Mouse (Mus musculus) CH12.LX (cell line): ENCODE data around the gene Map2k4. TPM values are rescaled to one million over a fixed set of nuclear protein-coding genes. Genes with fewer than 3 reads are reported as not detected.

Source experiments
- DNase-seq: peaks from one replicate; pipeline ENCODE4 v3.0.0-alpha.2; 2013; ENCODE audit errors: extremely low read depth
- H3K27ac ChIP-seq: 2 replicates; pipeline ENCODE4 v1.5.1; 2012; ENCODE audit warnings: low read depth, mild to moderate bottlenecking, control low read depth, moderate library complexity; ENCODE audit not compliant: insufficient read depth
- H3K27me3 ChIP-seq: replicated peaks from 2 replicates; pipeline ENCODE3; 2012; ENCODE audit warnings: inconsistent platforms
- H3K36me3 ChIP-seq, 2 experiments: replicated peaks in 1 of 2; 2 replicates each; pipeline versions ENCODE3 to v1.6.1; 2012; ENCODE audit warnings: inconsistent platforms in 1 of 2, low read length in 1 of 2, mild to moderate bottlenecking in 1 of 2, mixed read lengths in 1 of 2, moderate library complexity in 1 of 2; ENCODE audit not compliant: control insufficient read depth in 1 of 2, insufficient read depth in 1 of 2
- H3K4me1 ChIP-seq, 2 experiments: 2 replicates each; pipeline ENCODE4 v1.6.1; 2012; ENCODE audit warnings: inconsistent platforms in 1 of 2, moderate library complexity in 1 of 2; ENCODE audit not compliant: insufficient read depth in 2 of 2, control insufficient read depth in 1 of 2
- H3K4me2 ChIP-seq: 2 replicates; pipeline ENCODE4 v1.6.1; 2012; ENCODE audit warnings: low read depth, mild to moderate bottlenecking, control low read depth; ENCODE audit not compliant: poor library complexity, insufficient read depth, severe bottlenecking
- H3K4me3 ChIP-seq, 3 experiments: fragments of 150-350 bp in 1 of 3; sonication (generic) in 1 of 3; replicated peaks in 1 of 3; 2 replicates each; pipeline versions ENCODE3 to v1.5.1; 2011 to 2012; ENCODE audit warnings: low read depth in 2 of 3, low read length in 2 of 3, mild to moderate bottlenecking in 2 of 3, moderate library complexity in 2 of 3, control low read depth in 1 of 3, improper control_type of control experiment in 1 of 3, inconsistent platforms in 1 of 3, mixed read lengths in 1 of 3; ENCODE audit not compliant: poor library complexity in 1 of 3
- H3K79me2 ChIP-seq: replicated peaks from 2 replicates; pipeline ENCODE4 v1.6.1; 2012; ENCODE audit warnings: mild to moderate bottlenecking, moderate library complexity; ENCODE audit not compliant: control insufficient read depth, poor library complexity, insufficient read depth, severe bottlenecking; ENCODE audit errors: extremely low read depth
- H3K9ac ChIP-seq: 2 replicates; pipeline ENCODE4 v1.6.1; 2012; ENCODE audit warnings: low read depth, mild to moderate bottlenecking, control low read depth, moderate library complexity; ENCODE audit not compliant: insufficient read depth
- H3K9me3 ChIP-seq: replicated peaks from 2 replicates; pipeline ENCODE3; 2012; ENCODE audit warnings: low read length, inconsistent platforms, mixed read lengths
- BHLHE40 ChIP-seq: IDR thresholded peaks from 2 replicates; pipeline ENCODE4 v1.6.1; 2011; ENCODE audit warnings: mild to moderate bottlenecking, low read depth, low read length, improper control_type of control experiment
- CHD1 ChIP-seq: IDR thresholded peaks from 2 replicates; pipeline ENCODE4 v1.6.1; 2012; ENCODE audit warnings: low read depth, low read length, improper control_type of control experiment, inconsistent platforms
- CTCF ChIP-seq, 2 experiments: IDR thresholded peaks in 1 of 2; conservative IDR thresholded peaks in 1 of 2; 2 replicates each; pipeline ENCODE4 v1.5.1; 2011 to 2012; ENCODE audit warnings: low read depth in 2 of 2, low read length in 2 of 2, improper control_type of control experiment in 1 of 2, inconsistent platforms in 1 of 2, mild to moderate bottlenecking in 1 of 2, moderate library complexity in 1 of 2
- ETS1 ChIP-seq: conservative IDR thresholded peaks from 2 replicates; pipeline ENCODE4 v1.6.1; 2012; ENCODE audit warnings: low read depth, mild to moderate bottlenecking, inconsistent platforms, low read length, improper control_type of control experiment, moderate library complexity
- JUN ChIP-seq: IDR thresholded peaks from 2 replicates; pipeline ENCODE4 v1.6.1; 2011; ENCODE audit warnings: low read depth, mild to moderate bottlenecking, low read length, improper control_type of control experiment, moderate library complexity; ENCODE audit not compliant: insufficient read depth
- JUND ChIP-seq: conservative IDR thresholded peaks from 2 replicates; pipeline ENCODE4 v1.6.1; 2011; ENCODE audit warnings: low read depth, low read length, improper control_type of control experiment
- KAT2A ChIP-seq: IDR thresholded peaks from 2 replicates; pipeline ENCODE4 v1.6.1; 2012; ENCODE audit warnings: low read length, improper control_type of control experiment, inconsistent platforms; ENCODE audit not compliant: insufficient replicate concordance
- MAFK ChIP-seq: IDR thresholded peaks from 2 replicates; pipeline ENCODE4 v1.6.1; 2011; ENCODE audit warnings: low read length, improper control_type of control experiment; ENCODE audit not compliant: insufficient replicate concordance
- MAX ChIP-seq: IDR thresholded peaks from 2 replicates; pipeline ENCODE4 v1.6.1; 2011; ENCODE audit warnings: low read length, improper control_type of control experiment
- MXI1 ChIP-seq: IDR thresholded peaks from 2 replicates; pipeline ENCODE4 v1.6.1; 2011; ENCODE audit warnings: mild to moderate bottlenecking, low read depth, low read length, improper control_type of control experiment
- RAD21 ChIP-seq: IDR thresholded peaks from 2 replicates; pipeline ENCODE4 v1.6.1; 2011; ENCODE audit warnings: low read depth, mild to moderate bottlenecking, low read length, improper control_type of control experiment, moderate library complexity
- RCOR1 ChIP-seq: conservative IDR thresholded peaks from 2 replicates; pipeline ENCODE4 v1.6.1; 2012; ENCODE audit warnings: low read depth, mild to moderate bottlenecking, inconsistent platforms, low read length, improper control_type of control experiment
- TCF12 ChIP-seq: IDR thresholded peaks from 2 replicates; pipeline ENCODE4 v1.6.1; 2014; ENCODE audit warnings: low read depth, mild to moderate bottlenecking, inconsistent platforms, low read length, improper control_type of control experiment
- UBTF ChIP-seq: IDR thresholded peaks from 2 replicates; pipeline ENCODE4 v1.6.1; 2012; ENCODE audit warnings: low read depth, mild to moderate bottlenecking, inconsistent platforms, low read length, improper control_type of control experiment, moderate library complexity
- USF1 ChIP-seq: IDR thresholded peaks from 2 replicates; pipeline ENCODE4 v1.6.1; 2014; ENCODE audit warnings: low read depth, mild to moderate bottlenecking, inconsistent platforms, low read length, improper control_type of control experiment
- ZKSCAN1 ChIP-seq: IDR thresholded peaks from 2 replicates; pipeline ENCODE4 v1.6.1; 2012; ENCODE audit warnings: low read depth, inconsistent platforms, low read length, improper control_type of control experiment, borderline replicate concordance
- ZNF384 ChIP-seq: IDR thresholded peaks from 2 replicates; pipeline ENCODE4 v1.6.1; 2012; ENCODE audit warnings: low read depth, low read length, improper control_type of control experiment, inconsistent platforms
- dilution Hi-C: fragments of 300-500 bp; cut with MboI; formaldehyde crosslinking; loops from 2 replicates; pipeline ENCODE4 v1.14.3; 2020; ENCODE audit warnings: low sequenced_read_pairs; ENCODE audit not compliant: extremely low pct_unique_long_range_greater_than_20kb, extremely low pct_ligation_motif_present
- in situ Hi-C: fragments of 300-500 bp; cut with MboI; formaldehyde crosslinking; loops from 3 replicates; pipeline ENCODE4 v1.14.3; 2019; ENCODE audit warnings: low sequenced_read_pairs, low pct_ligation_motif_present, low pct_unique_long_range_greater_than_20kb, mixed read lengths
- polyA plus RNA-seq: library from polyadenylated mRNA; unstranded; fragments of >175 nt; gene quantifications from 2 replicates; pipeline ENCODE4 v1.2.1, GENCODE M21; 2012; ENCODE audit warnings: low read depth; ENCODE audit not compliant: insufficient read length
- total RNA-seq, 2 experiments: library from RNA; depleted of rRNA; stranded (reverse); fragments of 300-350 nt in 1 of 2; fragments of >200 nt in 1 of 2; gene quantifications; 2 replicates each; pipeline ENCODE4 v1.2.3; 2012 to 2014

Map2k4 gene
- total and polyA plus RNA-seq, 3 experiments: 27.2 to 50.0 (median 43.3) TPM

DNA sequence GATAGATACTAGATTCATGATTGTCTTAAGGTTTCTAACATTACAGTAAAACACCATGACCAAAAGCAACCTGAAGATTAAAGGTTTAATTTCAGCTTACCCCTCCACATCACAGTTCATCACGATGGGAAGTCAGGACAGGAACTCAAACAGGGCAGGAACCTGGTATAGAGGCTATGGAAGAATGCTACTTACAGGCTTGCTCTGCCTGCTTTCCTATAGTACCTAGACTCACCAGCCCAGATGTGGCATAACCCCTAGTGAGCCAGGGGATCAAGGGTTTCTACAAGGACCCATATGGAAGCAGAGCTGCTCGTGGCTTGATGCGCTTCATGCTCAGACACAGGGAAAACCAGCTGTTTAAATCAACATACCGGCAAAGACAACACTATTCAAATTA is 138.6 kb downstream of the Map2k4 start:
- no peaks in the 10 kb centered on the region for H3K4me1 ChIP-seq
- H3K9me3 ChIP-seq: no peaks in the 10 kb centered on the region
- no peak overlapping the region for H3K9ac ChIP-seq

DNA sequence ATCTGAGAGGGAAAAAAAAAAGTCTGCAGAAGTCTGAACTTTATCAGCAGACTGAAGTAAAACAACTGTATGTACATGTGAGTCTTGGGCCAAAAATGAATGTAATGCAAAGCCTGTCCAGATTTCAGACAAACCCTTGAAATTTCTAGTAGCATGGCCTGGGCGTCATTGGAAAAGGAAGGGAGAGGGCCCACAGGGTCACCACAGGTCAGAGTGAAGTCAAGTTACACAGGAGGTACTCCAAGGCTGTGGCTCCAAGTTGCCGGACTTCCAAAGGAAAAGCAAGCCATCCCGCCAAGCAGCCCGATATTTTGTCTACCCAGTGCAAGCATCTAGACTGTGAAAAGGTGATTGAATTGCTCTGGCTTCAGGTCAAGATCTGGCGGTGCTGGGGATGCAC is 141.8 kb downstream of the Map2k4 start:
- Histone ChIP-seq H3K4me2 (no peak overlapping the region), H3K79me2 (no peaks in the 10 kb centered on the region), H3K36me3 (no peaks in the 10 kb centered on the region), H3K4me3 (no peak overlapping the region), H3K9me3 (no peaks in the 10 kb centered on the region), H3K27ac (no peak overlapping the region), H3K27me3 (peaks cover 1% of the 10 kb centered on the region), H3K4me1 (no peaks in the 10 kb centered on the region), H3K9ac (no peak overlapping the region)
- no peak for DNase-seq
- in situ Hi-C loops (no loop called here), dilution Hi-C loops (no loop called here)
- no peak for TF ChIP-seq RCOR1
- no peak for TF ChIP-seq ZNF384
- TF ChIP-seq KAT2A: no peak
- no peak for TF ChIP-seq MAFK
- no peak for TF ChIP-seq JUND
- TF ChIP-seq ZKSCAN1: no peak
- TF ChIP-seq CHD1: no peak
- TF ChIP-seq UBTF: no peak
- TF ChIP-seq MAX: no peak
- no peak for TF ChIP-seq MXI1
- no peak for TF ChIP-seq ETS1

More for the DNA sequence above, 138.6 kb downstream of the Map2k4 start:
- in situ Hi-C loops: no loop called here
- Histone ChIP-seq H3K4me2 (no peak overlapping the region), H3K4me3 (no peak overlapping the region), H3K27me3 (peaks cover 1% of the 10 kb centered on the region), H3K36me3 (no peaks in the 10 kb centered on the region), H3K79me2 (no peaks in the 10 kb centered on the region), H3K27ac (no peak overlapping the region)
- no peak for DNase-seq
- dilution Hi-C loops: no loop called here
- no peak for TF ChIP-seq RAD21
- no peak for TF ChIP-seq USF1
- no peak for TF ChIP-seq RCOR1
- TF ChIP-seq JUN: no peak
- TF ChIP-seq CTCF (conservative IDR thresholded peaks at IDR 0.05 in 1 of 2, IDR thresholded peaks at IDR 0.05 in 1 of 2; ENCODE audit: low read depth in 2 of 2, low read length in 2 of 2): no peak
- TF ChIP-seq MAFK: no peak
- TF ChIP-seq BHLHE40: no peak
- TF ChIP-seq TCF12: no peak
